Mouse (Mus musculus) heart, embryonic 14.5 days (tissue): ENCODE results near the gene Il5ra. TPM values are rescaled to one million over a fixed set of nuclear protein-coding genes. Genes with fewer than 3 reads are reported as not detected.

ENCODE experiments used
- ATAC-seq: fragments of 200-750 bp; cut with Nextera tagmentation; 2 replicates; pipeline ENCODE4 v1.8.0; 2017; ENCODE audit warnings: low read depth, moderate TSS enrichment; ENCODE audit not compliant: insufficient number of reproducible peaks, insufficient read depth, low FRiP score
- H3K27ac ChIP-seq, 2 experiments: fragments of 200-500 bp in 1 of 2; fragments of 300-500 bp in 1 of 2; sonication (generic) in 1 of 2; replicated peaks in 1 of 2; 2 replicates each; pipeline ENCODE4 v1.5.1; 2012 to 2014; ENCODE audit warnings: low read depth in 2 of 2, low read length in 2 of 2, control low read depth in 1 of 2, mild to moderate bottlenecking in 1 of 2, mixed read lengths in 1 of 2; ENCODE audit not compliant: control insufficient read depth in 1 of 2, insufficient read depth in 1 of 2
- H3K27me3 ChIP-seq: fragments of 300-500 bp; sonication (generic); 2 replicates; pipeline ENCODE4 v1.6.1; 2014; ENCODE audit warnings: mild to moderate bottlenecking, low read length, control low read depth; ENCODE audit not compliant: control insufficient read depth, insufficient read depth
- H3K36me3 ChIP-seq: fragments of 300-500 bp; sonication (generic); 2 replicates; pipeline ENCODE4 v1.6.1; 2014; ENCODE audit warnings: mild to moderate bottlenecking, control low read depth, low read length, mixed read lengths; ENCODE audit not compliant: control insufficient read depth, insufficient read depth
- H3K4me1 ChIP-seq, 2 experiments: fragments of 200-500 bp in 1 of 2; fragments of 300-500 bp in 1 of 2; sonication (generic) in 1 of 2; 2 replicates each; pipeline ENCODE4 v1.6.1; 2012 to 2014; ENCODE audit warnings: low read length in 2 of 2, control low read depth in 1 of 2, mixed read lengths in 1 of 2; ENCODE audit not compliant: control insufficient read depth in 2 of 2, insufficient read depth in 2 of 2
- H3K4me2 ChIP-seq: fragments of 300-500 bp; sonication (generic); 2 replicates; pipeline ENCODE4 v1.6.1; 2014; ENCODE audit warnings: mild to moderate bottlenecking, low read length
- H3K4me3 ChIP-seq, 2 experiments: fragments of 200-500 bp in 1 of 2; fragments of 300-500 bp in 1 of 2; sonication (generic) in 1 of 2; 2 replicates each; pipeline ENCODE4 v1.5.1; 2012 to 2014; ENCODE audit warnings: low read length in 2 of 2, mild to moderate bottlenecking in 2 of 2, control low read depth in 1 of 2, low read depth in 1 of 2, moderate library complexity in 1 of 2; ENCODE audit not compliant: control insufficient read depth in 1 of 2, insufficient read depth in 1 of 2
- H3K9ac ChIP-seq: fragments of 300-500 bp; sonication (generic); 2 replicates; pipeline ENCODE4 v1.6.1; 2014; ENCODE audit warnings: mild to moderate bottlenecking, low read length
- H3K9me3 ChIP-seq: fragments of 300-500 bp; sonication (generic); 2 replicates; pipeline ENCODE4 v1.6.1; 2016; ENCODE audit warnings: low read length, control low read depth; ENCODE audit not compliant: control insufficient read depth
- WGBS: fragments of 180-500 bp; shearing (Covaris S2); extraction: QIAGEN DNeasy Blood & Tissue Kit; methylation state at CpG from one replicate; pipeline ENCODE4 v1.1.7; 2014; 5-methylcytosine and 5-hydroxymethylcytosine counted together
- polyA plus RNA-seq: library from polyadenylated mRNA; unstranded; fragments of >200 nt; fragmentation: Nextera tagmentation; extraction: Ambion mirVana; gene quantifications from 2 replicates; pipeline ENCODE4 v1.2.1, GENCODE M21; 2014

Il5ra gene
- polyA plus RNA-seq: not detected in 2 replicates

DNA sequence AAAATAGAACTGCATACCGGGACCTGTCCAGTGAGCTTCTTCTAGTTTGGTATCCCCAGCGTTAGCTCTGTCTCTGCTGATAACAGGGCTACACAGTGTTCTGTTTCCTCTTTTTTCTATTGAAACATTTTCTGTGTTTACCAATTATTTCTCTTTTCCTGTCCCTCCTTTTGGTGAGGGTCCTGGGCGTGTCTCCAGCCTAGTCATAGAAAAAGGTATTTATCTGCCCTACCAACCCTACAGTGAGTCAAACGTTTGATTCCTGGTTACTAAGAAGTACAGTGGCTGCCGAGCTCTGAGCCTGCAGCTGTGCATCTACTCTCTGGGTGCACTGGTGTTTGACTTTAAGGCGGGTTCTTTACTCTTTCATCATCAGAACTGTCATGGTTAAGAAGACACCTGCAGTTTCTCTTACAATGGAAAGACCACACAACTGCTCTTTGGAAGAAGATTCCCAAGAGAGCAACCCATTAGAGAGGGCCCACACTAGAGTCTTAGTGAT, at the start of gene Il5ra:
Gene Il5ra, minus strand, starts transcription at position 151 of the 502 bp plus-strand sequence.
- no peak within 1 kb of the TSS for H3K9ac ChIP-seq
- no peak for ATAC-seq
- no peak within 1 kb of the TSS for H3K4me2 ChIP-seq
- no peaks in the 10 kb centered on the region for H3K9me3 ChIP-seq
- H3K27ac ChIP-seq: no peak within 1 kb of the TSS
- WGBS: 52% methylated on average over 6 of the region's 6 CpGs
- H3K27me3 ChIP-seq: no peaks in the 10 kb centered on the region
- no peaks in the 10 kb centered on the region for H3K36me3 ChIP-seq
- H3K4me1 ChIP-seq: no peaks in the 10 kb centered on the region
- no peak within 1 kb of the TSS for H3K4me3 ChIP-seq

DNA sequence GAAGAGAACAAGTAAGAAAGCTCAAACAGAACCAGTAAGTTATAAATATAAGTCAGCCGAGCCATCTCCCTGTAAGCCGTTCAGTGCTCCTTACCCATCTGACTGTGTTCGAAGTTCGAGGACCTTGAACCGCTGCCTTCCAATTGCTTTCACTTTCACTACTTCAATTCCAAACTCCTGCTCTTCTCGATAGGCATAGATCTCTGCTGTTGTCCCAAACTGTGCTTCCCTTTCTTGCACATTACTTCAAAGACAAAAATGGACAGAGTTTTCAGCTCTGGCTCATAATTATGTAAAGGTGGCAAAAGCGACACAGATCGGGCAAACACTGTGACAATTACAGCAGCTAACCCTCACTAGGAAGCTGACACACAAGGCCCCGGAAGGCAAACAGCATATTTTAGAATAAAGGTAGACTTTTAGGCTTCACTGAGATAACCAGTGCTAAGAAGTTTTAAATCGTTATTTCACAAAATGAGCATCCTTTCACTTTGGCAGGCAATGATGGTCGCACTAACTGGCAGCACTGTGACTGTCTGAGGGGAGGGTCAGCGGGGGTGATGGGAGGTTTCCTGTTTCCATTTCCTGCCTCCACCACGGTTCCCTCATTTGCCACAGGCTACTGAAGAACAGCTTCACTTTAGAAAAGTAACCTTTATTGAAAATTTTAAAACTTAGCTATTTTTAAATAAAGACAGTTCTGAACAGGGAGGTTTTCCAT, 45.4 kb upstream of the Il5ra start:
- H3K9me3 ChIP-seq: no peaks in the 10 kb centered on the region
- H3K27me3 ChIP-seq: no peaks in the 10 kb centered on the region
- H3K4me2 ChIP-seq: no peak overlapping the region
- H3K4me1 ChIP-seq: peaks cover 0 to 10% of the 10 kb centered on the region in 2 experiments; a peak in 2 of 4 replicates
- no peak for ATAC-seq
- H3K9ac ChIP-seq: no peak overlapping the region
- peaks cover 53% of the 10 kb centered on the region for H3K36me3 ChIP-seq
- 84% methylated on average over 13 of the region's 13 CpGs for WGBS
- no peak overlapping the region for H3K27ac ChIP-seq
- no peak overlapping the region for H3K4me3 ChIP-seq

DNA sequence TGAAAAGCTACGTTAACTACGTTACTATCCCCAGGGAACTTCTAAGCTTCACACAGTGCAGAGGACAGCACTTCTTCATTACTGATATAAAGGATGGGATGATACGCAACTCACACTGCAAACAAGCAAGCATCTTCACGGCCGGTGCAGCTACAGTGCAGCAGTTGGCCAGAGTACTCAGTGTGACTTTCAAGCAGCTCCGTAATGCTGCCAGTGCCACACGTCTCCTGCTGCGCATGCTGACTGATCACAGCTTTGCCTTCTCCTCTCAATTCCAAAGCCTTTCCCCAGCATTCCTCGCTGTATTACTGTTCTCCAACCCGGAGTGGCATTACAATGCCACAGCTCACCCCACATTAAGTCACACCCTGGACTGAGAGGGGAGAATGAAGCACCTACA, 44.8 kb upstream of the Il5ra start:
- H3K9ac ChIP-seq: no peak overlapping the region
- no peak overlapping the region for H3K27ac ChIP-seq
- ATAC-seq: no peak
- peaks cover 0 to 3% of the 10 kb centered on the region in 2 experiments; a peak in 2 of 4 replicates for H3K4me1 ChIP-seq
- H3K9me3 ChIP-seq: no peaks in the 10 kb centered on the region
- 95% methylated on average over 10 of the region's 10 CpGs for WGBS
- H3K4me3 ChIP-seq: no peak overlapping the region
- no peak overlapping the region for H3K4me2 ChIP-seq
- H3K36me3 ChIP-seq: peaks cover 58% of the 10 kb centered on the region
- no peaks in the 10 kb centered on the region for H3K27me3 ChIP-seq

DNA sequence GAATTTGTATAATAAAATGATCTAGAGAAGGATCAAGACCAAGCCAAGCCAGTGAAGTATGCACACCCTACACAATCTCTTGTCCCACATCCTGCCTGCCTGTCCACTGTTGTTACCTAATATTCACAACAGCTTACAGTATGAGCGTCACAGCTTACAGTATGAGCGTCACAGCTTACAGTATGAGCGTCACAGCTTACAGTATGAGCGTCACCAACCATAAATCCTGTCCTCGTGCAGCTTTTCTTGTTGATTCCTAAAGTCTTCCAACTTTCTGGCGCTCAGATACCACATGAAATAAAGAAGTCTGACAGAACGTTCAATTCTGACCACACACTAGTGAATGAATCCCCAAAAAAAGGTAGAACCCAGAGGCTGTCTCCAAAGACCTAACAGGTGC, 44.3 kb upstream of the Il5ra start:
- Histone ChIP-seq H3K4me1 (no peaks in the 10 kb centered on the region), H3K9ac (no peak overlapping the region), H3K9me3 (no peaks in the 10 kb centered on the region), H3K36me3 (peaks cover 64% of the 10 kb centered on the region), H3K27me3 (no peaks in the 10 kb centered on the region), H3K4me3 (no peak overlapping the region), H3K4me2 (no peak overlapping the region), H3K27ac (no peak overlapping the region)
- WGBS: 90% methylated on average over 7 of the region's 7 CpGs
- no peak for ATAC-seq

DNA sequence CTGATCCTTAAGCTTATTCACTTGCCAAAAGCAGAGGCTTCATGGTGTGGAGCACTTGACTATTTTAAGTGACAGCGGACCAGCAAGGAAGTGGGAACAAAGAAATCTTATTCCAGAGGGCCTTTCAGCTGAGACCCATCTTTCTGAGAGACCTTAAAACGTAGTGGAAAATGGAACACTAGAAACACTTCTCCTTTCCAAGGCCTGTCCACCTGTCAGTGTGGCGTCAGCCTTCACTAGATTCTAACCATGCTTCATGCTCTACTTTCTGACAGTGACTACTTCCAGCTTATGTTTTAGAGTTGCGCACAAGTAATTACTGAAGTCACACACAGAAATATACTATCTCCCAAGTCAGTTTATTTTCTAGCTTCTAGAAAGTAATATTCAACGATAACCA, 43.6 kb upstream of the Il5ra start:
- Histone ChIP-seq H3K27ac (no peak overlapping the region), H3K9ac (no peak overlapping the region), H3K4me2 (no peak overlapping the region), H3K4me1 (no peaks in the 10 kb centered on the region), H3K36me3 (peaks cover 70% of the 10 kb centered on the region), H3K9me3 (no peaks in the 10 kb centered on the region), H3K27me3 (no peaks in the 10 kb centered on the region), H3K4me3 (no peak overlapping the region)
- WGBS: 92% methylated on average over 5 of the region's 5 CpGs
- no peak for ATAC-seq

DNA sequence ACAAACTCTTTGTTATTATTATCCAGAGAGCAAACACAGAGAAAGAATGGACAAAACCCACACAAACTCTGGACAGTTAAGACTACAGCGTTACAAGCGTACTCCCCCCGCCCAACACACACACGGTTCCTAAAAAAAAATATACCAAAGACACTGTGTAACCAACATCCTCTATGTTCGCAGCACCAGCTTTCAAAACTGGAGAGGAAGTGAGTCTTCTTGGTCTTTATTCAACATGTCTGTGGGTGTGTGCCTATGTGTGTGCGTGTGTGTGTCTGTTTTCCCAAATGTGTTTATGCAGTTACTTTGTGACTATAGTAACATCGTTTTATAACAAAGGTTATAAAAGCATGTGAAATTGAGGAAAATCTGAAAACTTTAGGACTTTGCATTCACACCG, 42.6 kb upstream of the Il5ra start:
- H3K36me3 ChIP-seq: peaks cover 79% of the 10 kb centered on the region
- H3K4me2 ChIP-seq: no peak overlapping the region
- no peaks in the 10 kb centered on the region for H3K4me1 ChIP-seq
- ATAC-seq: no peak
- H3K4me3 ChIP-seq: no peak overlapping the region
- H3K9ac ChIP-seq: no peak overlapping the region
- no peaks in the 10 kb centered on the region for H3K9me3 ChIP-seq
- no peaks in the 10 kb centered on the region for H3K27me3 ChIP-seq
- 89% methylated on average over 8 of the region's 8 CpGs for WGBS
- no peak overlapping the region for H3K27ac ChIP-seq

DNA sequence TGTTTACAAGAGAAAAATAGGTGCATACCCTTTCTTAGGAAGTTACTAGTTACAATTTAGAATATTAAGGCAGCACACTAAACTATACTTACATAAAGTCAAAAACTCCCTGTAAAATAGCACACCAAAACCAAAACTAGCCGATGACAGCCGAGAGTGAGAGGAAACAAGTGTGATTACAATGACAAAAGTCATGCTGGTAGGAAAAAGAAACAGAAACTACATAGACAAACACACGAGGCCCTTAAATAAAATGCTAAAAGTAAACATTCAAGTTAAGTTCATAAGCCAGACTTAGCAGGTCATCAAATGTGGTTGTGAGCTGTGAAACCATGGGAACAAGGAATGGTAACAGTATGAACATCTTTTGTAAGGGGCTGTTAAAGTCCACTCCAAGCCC, 38.3 kb upstream of the Il5ra start:
- H3K27ac ChIP-seq: no peak overlapping the region
- WGBS: 81% methylated on average over 3 of the region's 3 CpGs
- H3K4me2 ChIP-seq: no peak overlapping the region
- H3K36me3 ChIP-seq: peaks cover 69% of the 10 kb centered on the region
- H3K4me1 ChIP-seq: no peaks in the 10 kb centered on the region
- ATAC-seq: no peak
- H3K27me3 ChIP-seq: no peaks in the 10 kb centered on the region
- no peaks in the 10 kb centered on the region for H3K9me3 ChIP-seq
- H3K9ac ChIP-seq: no peak overlapping the region
- no peak overlapping the region for H3K4me3 ChIP-seq

DNA sequence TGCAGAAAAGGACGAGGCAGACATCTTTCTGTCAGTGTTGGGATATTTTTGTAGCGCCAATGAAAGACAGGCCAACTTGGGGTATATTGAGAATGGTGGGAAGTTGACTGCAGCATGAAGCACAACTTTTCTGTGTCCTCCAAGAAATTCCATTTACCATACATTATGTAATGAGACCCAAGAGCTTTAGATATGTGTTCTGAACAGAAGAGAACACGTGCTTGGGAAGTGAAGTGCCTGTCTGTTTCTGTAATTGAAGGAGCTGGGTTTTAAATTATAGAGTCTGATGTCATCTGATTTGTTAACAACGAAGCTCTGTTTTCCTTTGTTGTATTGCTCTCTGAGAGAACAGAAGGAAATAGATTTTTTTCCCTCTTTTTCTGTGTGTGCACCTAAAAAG, 21.2 kb upstream of the Il5ra start:
- Histone ChIP-seq H3K36me3 (peaks cover 41% of the 10 kb centered on the region), H3K27me3 (no peaks in the 10 kb centered on the region), H3K9ac (peak overlapping the region; percentile 77), H3K9me3 (no peaks in the 10 kb centered on the region), H3K4me1 (peaks cover 0 to 11% of the 10 kb centered on the region in 2 experiments; a peak in 2 of 4 replicates), H3K4me3 (peak overlapping the region; percentile 63 to 64), H3K27ac (no peak overlapping the region), H3K4me2 (peak overlapping the region; percentile 90)
- WGBS: 40% methylated on average over 4 of the region's 4 CpGs
- no peak for ATAC-seq
